Mouse (Mus musculus): ENCODE results near the gene Sstr2.
"Not testable (repeated sequence)": the region's sequence is repeated elsewhere in the genome, so short reads cannot be mapped to it uniquely, and the experiment has no call there.

The Sstr2 gene

DNA sequence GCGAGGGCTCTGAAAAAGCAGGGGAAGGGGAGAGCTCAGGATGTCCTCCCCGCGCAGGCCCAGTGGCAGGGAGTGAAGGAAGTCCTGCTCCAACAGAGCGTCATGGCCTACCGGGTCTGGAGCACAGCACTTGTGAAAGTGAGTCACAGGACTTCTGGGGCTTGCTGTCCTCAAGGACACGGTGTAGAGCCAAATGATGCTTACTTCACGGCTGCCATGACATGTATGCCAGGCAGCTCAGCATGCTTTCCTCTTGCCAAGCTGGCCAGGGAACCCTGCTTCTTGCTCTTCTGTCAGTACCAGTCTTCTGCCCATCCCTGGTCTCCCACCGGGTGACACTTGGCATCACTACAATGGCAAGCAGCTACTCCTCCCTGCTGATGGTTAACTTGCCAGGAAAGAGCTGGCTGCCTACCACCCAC lies 37.4 kb downstream of the Sstr2 start:
- no peak for DNase-seq (ENCODE audit: low read depth, low spot score)

DNA sequence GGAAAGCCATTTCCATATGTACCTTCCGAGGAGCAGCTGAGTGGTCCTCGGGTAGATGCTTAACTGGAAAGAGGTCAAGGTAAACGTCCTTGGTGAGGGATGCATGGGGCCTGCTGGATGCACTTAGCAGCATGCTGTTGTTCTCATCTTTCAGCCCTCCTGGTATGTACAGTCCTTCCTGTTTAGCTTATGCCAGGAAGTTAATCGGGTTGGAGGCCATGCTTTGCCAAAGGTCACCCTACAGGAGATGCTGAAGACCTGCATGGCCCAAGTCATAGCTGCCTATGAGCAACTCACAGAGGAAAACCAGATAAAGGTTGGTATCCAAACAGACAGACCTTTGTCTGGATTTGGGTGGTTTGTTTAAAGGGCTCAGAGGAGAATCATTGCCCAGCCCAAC lies 38.1 kb downstream of the Sstr2 start:
- no peak for DNase-seq (ENCODE audit: low read depth, low spot score)

DNA sequence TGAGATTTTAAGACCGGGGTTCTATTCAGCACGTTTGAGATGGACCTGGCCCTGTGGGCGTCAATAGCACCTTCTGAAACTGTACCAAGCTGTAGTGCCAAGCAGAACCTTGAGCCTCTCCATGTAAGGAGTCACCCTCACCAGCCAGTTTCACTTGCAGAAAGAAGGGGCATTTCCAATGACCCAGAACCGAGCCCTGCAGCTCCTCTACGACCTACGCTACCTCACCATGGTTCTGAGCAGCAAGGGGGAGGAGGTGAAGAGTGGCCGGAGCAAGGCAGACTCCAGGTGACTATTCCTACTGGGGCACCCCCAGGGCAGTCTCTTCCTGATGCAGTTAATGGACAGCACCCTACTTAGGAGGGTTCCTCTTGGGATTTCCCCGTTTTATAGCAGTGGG lies 39.2 kb downstream of the Sstr2 start:
- DNase-seq (ENCODE audit: low read depth, low spot score), result no peak

DNA sequence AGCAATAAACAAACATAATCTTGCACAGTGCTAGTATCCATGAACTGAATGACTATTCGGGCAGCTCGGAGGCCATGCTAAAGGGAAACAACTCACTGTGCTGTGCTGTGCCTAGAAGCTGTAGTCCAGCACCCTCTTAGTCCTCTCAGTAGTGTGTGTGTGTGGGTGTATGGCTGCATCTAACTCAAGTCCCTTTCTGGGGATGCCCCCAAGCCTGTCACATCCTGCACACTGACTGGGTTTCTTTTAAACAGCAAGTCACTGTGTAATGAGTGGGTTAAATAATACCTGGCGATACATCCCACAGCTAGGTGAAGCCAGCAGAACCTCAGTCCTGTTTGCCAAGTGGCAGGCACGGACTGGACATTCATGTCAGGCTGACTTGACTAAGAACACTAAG lies 39.6 kb downstream of the Sstr2 start:
- DNase-seq (ENCODE audit: low read depth, low spot score), result no peak

DNA sequence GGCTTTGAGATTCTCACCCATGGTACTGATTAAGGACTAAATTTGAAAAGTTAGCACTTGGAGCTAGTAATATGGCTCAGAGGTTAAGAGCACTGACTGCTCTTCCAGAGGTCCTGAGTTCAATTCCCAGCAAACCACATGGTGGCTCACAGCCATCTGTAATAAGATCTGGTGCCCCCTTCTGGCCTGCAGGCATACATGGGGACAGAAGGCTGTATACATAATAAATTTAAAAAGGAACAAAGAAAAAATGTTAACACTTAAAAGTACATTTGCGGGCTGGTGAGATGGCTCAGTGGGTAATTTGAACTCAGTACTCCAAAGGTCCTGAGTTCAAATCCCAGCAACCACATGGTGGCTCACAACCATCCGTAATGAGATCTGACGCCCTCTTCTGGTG lies 41.1 kb downstream of the Sstr2 start:
- DNase-seq (ENCODE audit: low read depth, low spot score), result not testable (repeated sequence)

DNA sequence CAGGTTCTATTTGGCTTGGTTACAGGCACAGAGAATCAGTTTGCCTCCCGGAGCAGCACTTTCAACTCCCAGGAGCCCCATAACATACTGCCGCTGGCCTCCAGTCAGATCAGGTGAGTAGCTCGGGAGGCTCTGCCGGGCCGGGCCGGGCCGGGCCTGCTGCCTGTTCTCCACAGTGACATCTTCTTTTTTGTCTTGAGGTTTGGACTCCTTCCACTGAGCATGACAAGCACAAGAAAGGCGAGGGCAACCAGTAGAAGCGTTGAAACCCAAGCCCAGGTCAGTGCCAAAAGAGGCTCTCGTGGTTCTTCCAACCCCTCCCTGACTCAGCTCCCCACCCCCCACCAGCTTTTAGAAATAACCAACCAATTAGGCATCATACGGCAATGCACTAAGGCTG lies 41.8 kb downstream of the Sstr2 start:
- DNase-seq (ENCODE audit: low read depth, low spot score), result no peak

DNA sequence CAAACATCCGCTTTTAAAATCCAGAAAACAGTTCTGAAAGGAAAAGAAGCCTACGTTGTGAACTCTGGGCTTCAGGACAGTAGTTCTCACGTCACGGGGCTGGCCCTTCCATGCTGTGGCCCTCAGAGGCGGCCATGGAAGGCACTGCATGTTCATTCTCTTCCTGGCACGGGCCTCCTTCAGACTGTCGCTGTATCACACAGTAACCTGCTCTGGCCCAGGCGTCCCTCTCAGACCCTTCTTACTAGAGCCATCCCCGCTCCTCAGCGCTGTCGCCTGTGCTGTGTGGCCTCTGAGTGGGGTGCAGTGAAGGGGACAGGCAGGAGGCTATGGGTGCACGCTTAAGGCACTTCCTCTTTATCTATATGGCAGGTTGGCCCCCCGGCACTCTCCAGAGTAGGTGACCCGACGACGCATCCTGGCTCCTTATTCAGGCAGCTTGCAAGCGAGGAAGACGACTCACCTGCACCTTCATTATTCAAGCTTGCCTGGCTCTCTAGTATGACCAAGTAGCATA lies 42.8 kb downstream of the Sstr2 start:
- no peak for DNase-seq (ENCODE audit: low read depth, low spot score)

DNA sequence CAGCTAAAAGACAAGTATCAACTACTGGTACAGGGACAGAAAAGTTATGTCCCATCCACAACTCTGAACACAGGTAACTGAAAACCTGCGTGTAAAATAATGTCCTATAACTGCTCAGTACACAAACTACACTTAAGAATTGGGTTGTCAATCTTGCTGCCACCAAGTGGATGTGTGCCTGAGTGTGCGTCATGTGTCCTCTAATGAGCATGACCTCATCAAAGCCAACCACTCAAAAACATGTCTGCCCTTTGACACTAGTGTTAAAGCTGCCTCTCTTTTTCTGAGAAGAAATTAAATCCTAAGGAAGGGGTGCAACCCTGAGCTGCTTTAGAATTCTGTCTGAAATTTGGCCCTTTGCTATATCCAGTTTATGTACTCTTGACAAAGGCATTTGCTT lies 45.1 kb downstream of the Sstr2 start:
- no peak for DNase-seq (ENCODE audit: low read depth, low spot score)

DNA sequence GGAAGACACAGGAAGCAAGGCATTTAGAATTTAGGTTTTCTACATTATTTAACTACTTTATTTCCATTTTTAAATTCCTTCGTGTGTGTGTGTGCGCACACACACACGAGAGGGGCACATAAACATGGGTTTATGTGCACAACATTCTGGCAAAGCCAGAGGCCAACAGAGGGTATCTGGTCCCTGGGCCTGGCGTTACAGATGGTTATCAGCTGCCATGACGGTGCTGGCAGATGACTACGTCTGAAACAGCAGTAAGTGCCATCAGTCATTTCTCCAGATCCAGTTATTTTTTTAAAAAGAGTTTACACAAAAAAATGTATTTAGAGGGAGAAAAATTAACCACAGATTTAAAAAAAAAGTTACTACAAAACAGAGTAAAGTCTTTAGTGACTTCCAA lies 47.1 kb downstream of the Sstr2 start:
- DNase-seq (ENCODE audit: low read depth, low spot score), result no peak

DNA sequence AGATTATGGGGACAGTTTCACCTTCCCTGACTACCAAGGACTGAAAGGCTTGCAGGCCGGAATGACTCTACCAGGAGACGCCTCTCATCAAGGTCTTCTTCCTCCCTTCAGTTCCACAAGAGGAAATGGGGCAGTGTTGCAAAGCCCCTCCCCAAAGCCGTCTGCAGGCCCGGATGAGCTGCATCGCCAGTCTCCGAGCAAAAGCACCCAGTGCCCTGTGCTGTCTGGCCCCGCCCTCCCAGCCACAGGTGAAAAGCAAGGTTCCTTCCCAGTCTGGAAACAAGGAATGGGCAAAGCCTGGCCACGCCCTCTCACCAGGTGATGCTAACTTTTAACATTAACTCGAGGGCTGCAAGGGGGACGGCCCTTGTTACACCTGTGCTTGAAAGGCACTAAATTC lies 47.5 kb downstream of the Sstr2 start:
- DNase-seq (ENCODE audit: low read depth, low spot score), result peak; percentile 74

DNA sequence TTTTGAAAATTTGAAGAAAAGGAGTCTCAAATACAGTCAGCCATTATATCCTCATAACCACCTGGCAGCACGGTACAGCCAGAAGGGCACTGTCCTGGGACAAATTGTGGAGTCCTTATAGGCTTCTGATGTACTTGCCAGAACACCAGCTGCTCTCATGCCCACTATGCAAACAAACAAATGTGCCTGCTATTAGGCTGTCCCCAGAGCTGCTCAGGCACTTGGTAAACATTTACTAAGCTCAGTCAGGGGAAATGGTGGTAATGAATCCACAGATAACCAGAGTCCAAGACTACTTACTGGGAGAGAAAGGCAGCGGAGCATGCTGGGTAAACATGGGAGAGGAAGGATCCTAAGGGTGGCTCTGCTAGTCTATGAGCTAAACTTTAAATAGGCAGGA lies 48.0 kb downstream of the Sstr2 start:
- no peak for DNase-seq (ENCODE audit: low read depth, low spot score)

DNA sequence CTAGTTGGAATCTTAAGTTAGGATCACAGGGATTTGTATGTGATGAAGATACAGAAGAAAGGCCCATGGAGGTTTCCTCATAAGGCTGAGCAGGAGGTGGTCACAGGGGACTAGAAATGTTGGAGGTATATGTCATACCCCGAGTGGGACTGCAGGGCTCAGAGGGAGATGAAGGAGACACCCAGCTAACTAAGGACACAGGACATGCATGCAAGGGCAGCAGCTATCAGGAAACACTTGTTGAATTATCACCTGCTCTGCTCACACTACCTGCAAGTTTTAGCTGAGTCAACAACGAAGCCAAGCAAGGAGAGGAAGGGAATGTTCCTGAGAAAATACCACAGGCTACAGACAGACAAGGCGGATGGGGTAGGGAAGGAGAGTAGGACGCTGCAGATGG lies 48.6 kb downstream of the Sstr2 start:
- no peak for DNase-seq (ENCODE audit: low read depth, low spot score)

DNA sequence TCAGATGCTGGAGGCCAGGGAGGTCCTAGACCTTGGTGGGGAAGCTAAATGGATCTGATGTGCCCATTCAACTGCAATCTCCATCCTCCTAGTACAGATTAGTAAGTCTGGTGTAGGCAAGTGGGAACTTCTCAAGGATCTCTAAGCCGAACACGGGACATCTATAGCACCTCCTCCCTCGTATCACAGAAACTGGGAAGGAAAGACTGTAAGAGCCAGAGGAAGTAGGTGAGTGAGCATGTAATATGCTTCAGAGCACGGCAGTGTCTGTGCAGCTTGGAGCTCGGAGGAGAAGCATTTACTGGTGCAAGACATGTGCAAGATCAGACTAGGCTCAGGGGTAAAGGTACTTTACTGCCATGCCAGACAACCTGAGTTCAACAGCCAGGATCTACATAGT lies 49.7 kb downstream of the Sstr2 start:
- no peak for DNase-seq (ENCODE audit: low read depth, low spot score)

DNA sequence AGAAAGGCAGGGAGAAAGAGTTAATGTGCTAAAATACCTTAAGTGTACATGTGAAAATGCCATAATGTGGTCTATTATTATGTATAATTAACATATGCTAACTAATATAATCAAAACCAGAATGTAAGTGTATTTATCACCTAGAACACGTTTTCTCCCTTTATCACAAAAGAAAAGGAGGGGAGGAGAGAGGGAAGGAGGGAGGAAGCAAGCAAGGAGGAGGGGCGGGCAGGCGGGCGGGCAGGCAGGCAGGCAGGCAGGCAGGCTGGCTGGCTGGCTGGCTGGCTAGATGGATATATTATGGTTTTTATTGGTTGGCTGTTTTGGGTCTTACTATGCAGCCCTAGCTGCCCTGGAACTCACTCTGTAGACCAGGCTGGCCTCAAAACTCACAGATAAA lies 50.6 kb downstream of the Sstr2 start:
- DNase-seq (ENCODE audit: low read depth, low spot score), result no peak

DNA sequence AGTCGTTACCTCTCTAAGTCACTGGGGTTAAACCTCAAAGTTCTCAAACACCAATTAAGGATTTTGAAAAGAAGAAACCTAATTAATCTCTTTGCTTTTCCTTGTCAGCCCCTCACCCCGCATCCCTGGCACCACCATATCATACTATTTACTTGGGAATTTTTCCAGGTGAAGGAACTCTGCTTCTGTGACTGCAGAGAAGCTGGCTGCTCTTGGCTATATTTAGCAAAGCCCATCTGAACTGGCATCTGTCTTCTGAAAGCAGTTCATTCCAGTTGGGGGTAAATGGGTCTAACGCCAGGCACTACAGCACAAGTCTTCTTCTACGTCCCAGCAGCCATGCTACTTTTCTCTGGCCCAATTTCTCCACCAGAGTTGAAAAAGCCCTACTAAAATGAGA lies 54.5 kb downstream of the Sstr2 start:
- no peak for DNase-seq (ENCODE audit: low read depth, low spot score)

DNA sequence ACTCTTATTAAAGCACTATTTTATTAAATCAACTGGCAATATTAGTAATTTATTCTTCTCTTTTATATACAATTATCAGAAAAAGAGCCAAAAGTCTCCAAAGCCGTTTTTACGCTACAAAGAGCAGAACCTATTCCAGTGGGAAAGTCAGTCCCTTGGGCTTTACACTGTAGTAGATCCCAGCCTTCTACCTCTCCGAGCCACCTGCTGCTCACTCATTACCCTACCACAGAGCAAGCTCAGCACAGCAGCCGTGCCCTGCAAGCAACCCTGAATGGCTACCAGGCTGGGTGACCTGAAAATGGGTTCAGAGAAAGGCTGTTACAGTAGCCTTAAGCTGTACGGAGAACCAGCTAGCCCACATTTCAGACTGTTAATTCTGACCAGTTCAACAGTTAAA lies 55.5 kb downstream of the Sstr2 start:
- DNase-seq (ENCODE audit: low read depth, low spot score), result no peak

Measured in ES-CJ7 (cell line).